Mouse (Mus musculus) urinary bladder, postnatal 36 days (tissue): ENCODE measurements around the gene Zfp791.
"Not testable (repeated sequence)": the region's sequence is repeated elsewhere in the genome, so short reads cannot be mapped to it uniquely, and the experiment has no call there.

Source experiments
- DNase-seq, 2 experiments: peaks; one replicate each; pipeline ENCODE4 v3.0.0; 2022; ENCODE audit warnings: low spot score in 2 of 2, mixed read lengths in 1 of 2

Gene Zfp791

DNA sequence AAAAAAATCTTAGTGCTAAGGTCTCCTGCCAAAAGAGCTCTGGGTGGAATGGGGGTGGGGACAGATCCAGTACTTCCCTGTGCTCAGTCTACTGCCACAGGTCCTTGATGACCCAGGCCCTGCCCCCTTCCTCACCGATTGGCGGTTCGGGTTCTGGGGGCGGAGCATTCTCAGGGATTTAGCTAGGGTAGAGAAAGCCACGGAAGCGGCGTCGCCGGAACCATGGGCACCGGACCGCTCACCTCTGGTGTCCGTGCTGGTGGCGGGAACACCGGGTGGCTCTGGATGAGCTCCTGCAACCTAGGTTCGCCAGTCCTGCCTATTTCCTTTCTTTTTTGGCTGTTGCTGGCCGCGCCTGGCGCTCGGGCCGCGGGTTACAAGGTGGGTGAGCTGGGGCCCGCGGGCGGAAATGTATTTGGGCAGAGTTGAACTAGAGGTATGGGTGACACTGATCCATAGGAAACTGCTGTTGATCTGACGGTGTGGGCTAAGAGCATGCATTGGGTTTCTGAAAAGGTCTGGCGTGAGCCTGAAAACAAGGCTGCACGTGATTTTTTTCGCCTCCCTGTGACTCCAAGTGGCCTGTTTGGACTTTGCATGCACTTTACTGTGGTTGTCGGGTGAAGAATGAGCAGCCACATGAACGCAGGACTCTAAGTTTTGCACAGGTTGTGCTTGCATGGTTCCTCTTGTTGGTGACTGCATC, 39.6 kb downstream of the Zfp791 start, which contains the start of gene Man2b1:
Man2b1 (plus strand) TSS at position 163 of the 706 bp plus-strand sequence.
- DNase-seq: peak; percentile 87 to 93

DNA sequence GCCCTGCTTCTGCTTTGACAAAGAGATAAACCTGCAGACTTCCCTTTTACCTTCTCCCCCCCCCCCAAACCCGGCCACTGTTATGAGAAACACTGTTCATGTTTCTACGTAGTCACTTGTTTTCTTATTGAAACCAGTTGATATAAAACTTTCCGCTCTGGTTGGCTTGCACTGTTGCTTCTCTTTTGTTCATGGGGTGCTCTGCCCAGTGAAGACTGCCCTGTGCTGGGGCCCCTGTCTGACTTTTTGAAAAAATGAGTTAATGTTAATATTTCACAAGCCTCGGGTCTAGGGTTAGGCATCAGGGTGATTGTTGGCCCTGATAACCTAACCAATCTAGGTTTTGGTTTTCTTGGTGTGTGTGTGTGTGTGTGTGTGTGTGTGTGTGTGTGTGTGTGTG, 40.7 kb downstream of the Zfp791 start:
- DNase-seq: not testable (repeated sequence)

DNA sequence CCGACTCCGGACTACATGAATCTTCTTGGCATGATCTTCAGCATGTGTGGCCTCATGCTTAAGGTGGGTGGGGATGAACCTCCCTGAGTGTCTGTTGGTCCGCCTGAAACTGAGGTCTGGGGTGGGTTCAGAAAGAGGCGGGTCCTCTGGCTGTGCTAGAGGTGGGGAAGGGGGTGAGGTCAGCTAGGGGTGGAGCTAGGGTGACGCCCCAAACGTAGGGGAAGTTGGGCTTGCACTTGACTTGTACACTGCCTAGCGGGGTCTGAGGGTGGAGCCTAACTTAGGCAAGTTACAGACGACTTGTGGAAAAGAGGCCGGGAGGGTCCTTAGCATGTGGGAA, 41.7 kb downstream of the Zfp791 start, which contains the start of gene Wdr83:
Wdr83 (minus strand) TSS at position 91 of the 340 bp plus-strand sequence.
- DNase-seq: peak in 1 of 2 experiments; percentile 36

DNA sequence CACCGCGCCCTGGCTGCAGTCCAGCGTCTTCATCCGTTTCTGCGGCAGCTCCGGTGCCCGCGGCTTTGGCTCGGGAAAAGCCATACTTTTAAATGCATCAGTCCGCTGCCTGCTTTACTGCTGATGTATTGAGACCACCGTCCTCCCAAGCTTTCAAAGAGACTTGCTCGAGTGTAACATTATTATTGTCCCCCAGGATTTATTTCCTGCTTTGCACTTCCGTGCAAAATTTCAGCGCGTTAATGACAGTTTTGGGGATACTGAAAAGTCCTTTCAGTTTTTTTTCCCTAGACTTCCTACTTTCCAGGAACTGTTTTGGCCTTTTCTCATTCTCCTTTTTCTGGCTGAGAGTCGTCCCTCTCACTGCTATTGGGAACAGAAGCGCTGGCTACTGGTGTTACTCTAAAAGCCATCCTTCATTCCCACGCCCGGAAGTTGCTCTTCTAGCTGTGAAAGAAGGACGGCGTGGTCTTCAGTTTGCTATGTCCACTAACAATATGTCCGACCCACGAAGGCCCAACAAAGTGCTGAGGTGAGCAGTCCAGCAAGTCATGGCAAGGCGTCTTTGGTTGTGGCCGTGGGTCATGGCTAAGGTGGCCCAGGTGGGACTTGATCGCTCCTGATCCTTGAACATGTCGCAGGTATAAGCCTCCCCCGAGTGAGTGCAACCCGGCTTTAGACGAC, 42.2 kb downstream of the Zfp791 start, which contains the start of gene Wdr83os:
Wdr83os (plus strand) TSS at position 209 of the 684 bp plus-strand sequence.
- DNase-seq: peak; percentile 41 to 43

DNA sequence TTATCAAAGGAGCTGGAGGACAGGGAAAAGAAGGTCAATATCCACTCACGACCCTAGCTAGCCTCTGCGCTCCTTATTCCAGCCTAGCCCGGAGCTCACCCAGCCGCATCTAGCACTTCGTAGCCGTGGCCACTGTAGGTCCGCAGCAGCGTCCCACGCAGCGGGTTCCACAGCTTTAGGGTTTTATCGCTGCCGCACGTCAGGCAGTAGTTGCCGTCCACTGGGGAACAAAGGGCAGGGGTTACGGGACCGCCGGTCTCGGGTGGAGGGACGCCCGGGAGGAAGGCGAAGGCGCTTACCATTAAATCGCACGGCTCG, 42.7 kb downstream of the Zfp791 start:
- DNase-seq: no peak

DNA sequence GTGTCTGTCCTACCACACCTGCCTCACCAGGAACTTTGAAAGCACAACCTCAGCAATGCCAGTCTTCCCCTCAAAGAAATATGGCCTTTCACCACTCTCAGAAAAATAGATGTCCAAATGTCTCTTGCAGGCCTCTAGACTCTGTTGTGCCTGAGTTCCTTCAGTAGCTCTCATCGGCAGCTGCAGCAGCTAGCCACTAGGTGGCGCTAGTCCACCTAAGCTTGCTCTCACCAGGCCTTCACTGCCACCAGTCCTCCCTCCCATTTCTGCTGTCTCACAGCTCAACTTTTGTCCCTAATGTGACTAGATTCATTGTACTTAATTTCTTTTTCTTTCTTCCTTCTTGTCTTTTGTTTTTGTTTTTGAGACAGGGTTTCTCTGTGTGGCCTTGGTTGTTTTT, 45.9 kb downstream of the Zfp791 start:
- DNase-seq: peak; percentile 70 to 77

DNA sequence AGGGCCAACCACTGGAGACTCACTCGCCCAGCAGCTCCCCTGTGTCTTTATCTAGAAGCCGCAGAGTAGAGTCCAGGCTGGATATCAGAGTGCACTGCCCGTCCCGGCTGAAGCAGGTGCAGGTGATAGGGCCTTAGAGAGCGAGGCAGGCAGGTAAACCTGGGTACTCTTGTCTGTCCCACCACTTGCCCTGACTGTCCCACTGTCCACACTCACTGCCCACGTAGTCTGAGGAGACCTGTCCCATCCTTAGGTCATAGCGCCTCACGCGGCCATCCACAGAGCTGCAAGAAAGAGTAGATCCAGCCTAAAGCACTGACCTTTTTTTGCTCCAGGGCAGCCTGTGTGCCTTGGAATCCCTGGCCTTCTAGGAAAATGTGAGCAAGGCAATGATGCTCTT, 46.9 kb downstream of the Zfp791 start:
- no peak for DNase-seq

DNA sequence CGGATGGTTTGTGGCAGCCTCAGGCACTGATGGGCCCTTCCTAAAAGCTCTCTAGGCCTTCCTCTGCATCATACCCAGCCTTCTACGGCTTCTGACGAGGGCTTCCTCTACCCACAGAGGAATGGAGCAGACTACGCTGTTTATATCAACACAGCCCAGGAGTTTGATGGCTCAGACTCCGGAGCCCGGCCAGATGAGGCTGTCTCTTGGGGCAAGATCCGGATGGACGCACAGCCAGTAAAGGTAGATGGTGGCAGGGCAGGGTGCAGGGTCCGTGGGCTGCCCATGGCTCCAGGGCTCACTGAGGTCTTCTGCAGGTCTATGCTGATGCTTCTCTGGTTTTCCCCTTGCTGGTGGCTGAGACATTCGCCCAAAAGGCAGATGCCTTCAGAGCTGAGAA, 48.3 kb downstream of the Zfp791 start:
- DNase-seq: no peak

DNA sequence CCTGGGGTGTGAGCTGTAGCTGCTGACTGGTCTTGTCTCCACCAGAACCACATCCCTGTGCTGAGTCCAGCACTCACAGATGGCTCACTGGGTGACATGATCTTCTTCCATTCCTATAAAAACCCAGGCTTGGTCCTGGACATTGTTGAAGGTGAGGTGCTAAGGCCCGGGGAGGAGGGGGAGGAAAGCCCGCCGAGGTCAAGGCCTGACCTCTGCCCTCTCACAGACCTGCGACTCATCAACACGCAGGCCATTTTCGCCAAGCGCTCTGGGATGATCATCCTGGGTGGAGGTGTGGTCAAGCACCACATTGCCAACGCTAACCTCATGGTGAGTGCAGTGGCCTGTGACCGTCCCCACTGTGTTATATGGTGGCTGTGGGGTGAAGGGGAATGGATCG, 48.7 kb downstream of the Zfp791 start:
- no peak for DNase-seq

DNA sequence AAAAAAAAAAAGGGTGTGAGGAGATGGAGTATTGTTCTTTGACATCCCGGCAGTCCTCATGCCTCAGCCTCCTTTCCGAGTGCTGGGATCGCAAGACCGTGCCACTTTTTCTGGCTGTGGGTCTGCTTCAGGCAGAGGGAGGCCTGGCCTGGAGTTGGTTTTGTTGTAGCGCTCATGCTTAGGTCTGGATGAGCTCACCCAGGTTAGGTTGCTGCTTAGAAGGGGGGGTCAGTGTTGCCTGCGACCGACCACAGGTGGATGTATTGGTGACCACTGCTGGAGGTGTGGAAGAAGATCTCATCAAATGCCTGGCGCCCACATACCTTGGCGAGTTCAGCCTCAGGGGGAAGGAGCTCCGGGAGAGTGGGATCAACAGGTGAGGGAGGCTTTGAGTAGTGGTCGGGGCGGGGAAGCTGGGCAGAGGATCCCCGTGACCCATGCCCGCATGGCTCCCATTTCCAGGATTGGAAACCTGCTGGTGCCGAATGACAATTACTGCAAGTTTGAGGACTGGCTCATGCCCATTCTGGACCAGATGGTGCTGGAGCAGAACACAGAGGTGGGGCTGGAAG, 49.8 kb downstream of the Zfp791 start:
- DNase-seq: no peak

DNA sequence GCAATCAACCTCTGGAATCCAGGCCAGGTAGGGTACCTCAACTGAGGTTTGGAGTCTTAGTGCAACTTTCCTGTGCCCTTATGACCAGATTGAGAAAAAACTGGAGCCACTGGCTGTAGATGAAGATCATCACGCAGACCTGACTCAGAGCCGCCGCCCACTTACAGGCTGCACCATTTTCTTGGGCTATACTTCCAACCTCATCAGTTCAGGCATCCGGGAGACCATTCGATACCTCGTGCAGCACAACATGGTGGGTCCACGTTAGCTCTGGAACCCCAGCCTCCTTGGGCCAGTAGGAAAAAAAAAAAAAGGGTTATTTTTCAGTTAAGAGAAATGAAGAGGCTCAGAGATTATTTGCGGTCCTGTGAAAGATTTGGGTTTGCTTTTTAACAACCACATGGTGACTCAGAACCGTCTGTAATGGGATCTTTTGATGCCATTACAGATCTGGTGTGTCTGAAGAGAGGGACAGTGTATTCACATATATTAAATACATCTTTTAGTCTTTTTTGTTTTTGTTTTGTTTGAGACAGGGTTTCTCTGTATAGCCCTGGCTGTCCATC, 50.4 kb downstream of the Zfp791 start:
- DNase-seq: no peak

DNA sequence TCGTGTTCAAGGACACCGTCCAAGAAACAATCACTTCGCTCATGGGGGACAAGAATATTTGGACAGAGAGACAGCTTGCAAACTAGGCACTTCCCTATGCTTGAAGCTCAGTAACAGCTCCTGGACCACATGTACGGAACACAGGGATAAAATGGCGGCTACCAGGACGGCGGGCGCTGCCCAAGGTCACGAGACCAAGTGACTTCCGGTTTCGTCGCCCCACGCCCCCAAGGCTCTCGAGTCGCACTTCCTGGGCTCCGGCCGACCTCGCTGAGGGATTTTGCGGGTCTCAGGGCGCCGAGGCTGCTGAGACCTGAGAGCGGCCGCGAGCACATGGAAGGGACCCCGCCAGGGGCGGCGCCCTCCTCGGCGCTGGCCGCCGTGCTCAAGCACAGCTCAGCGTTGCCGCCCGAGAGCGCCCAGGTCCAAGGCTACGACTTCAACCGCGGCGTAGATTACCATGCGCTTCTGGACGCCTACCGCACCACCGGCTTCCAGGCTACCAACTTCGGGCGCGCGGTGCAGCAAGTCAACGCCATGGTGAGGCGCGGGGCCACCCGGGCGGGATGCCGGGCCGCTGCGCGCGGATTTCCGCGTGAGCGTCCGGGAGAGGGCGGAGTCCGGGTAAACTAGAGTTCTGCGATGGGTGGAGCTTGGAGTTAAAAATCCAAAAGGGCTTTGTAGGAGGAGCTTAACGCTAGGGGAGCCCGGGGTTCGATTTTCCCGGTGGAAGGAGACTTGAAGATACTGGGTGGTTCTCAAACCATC, 51.2 kb downstream of the Zfp791 start, which contains the start of gene Dhps:
Dhps (plus strand) TSS at position 244 of the 768 bp plus-strand sequence.
- DNase-seq: peak; percentile 84 to 92

DNA sequence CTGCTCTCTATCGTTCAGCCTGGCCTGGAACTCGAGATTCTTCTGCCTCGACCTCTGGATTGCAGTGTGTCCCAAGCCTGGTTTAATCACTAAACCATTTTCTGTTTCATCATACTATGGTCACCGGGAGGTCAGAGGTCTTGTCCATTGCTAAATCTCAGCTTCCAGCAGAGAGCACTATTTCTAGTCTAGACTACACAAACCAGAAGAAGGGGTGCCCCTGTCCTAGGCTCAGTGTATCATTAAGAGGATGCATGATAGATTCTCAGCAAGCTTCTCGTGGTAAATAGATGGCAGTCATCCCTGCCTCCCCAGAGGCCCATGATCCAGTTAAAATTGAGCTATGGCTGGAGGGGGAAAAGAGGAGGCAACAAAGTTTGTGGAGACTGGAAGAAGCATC, 51.9 kb downstream of the Zfp791 start:
- no peak for DNase-seq

DNA sequence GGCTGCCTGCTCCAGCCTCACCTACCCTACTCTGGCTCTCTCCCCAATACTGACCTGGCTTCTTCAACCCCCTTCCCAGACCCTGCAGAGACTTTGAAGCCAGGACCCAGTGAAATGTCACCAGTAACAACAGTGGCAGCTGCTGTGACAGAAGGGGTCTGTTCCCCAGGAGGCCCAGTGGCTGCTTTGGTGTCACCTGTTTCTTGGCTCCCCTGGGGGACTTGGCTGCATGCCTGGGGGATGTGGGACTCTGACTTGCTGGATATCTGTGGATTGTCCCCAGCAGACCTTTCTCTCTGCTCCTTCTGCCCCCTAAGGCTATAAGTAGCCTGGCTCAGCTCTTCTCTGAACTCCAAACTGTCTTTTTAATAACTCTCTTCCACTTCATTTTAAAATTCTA, 54.9 kb downstream of the Zfp791 start, which contains the start of gene Gm5741:
Gm5741 (minus strand) TSS at position 1 of the 400 bp plus-strand sequence.
- no peak for DNase-seq

DNA sequence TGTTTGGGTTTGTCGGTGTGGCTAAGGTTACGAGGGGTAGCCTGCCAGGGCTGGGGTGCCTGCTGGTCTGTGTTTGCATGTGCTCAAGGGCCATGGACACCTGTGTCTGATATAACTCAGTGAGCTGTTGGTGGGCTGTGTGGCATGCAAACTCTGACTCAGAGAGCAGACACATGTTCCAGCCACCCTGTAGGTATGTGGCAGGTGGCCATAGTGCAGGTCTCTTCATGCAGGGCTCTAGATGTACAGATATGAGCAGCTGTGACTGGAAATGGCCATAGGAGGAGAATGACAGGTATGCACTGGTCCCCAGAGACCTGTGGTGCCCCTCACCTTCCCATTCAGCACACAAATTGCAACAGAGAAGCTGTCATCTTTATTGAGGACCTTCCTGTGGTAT, 55.7 kb downstream of the Zfp791 start:
- peak; percentile 63 to 64 for DNase-seq

DNA sequence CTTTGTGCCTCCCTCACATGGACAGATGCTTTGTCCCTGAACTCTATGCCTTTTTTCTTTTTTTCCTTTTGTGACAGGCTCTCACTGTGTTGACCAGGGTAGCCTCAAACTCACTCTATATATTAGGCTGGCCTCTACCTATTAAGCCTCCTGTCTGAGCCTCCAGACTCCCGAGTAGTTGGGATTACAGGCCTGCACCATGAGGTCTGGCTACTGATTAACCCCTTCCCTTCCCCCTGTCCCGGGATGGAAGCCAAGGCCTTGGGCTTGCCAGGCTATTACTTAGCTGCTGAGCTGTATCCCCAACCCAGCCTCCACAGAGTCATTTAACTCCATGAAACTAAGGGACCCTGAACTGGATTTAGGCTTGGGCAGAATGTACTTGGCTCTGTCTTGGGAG, 57.7 kb downstream of the Zfp791 start:
- no peak for DNase-seq

DNA sequence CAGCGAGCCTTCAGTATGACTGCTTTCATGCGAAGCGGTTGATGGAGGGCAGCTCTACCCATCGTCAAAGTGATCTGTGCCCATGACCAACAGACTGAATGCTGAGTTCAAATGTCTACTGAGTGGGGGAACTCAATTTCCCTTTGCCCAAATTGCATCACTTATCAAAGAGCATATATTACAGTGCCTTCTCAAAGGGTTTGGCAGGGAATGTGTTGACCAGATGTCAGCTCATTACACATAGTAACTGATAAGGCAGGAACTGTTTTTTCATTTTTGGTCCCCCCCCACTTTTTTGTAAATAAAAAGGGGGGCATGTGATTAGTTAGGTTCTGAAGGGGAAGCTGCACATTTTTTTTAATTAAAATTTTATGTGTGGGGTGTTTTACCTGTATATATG, 60.3 kb downstream of the Zfp791 start:
- DNase-seq: no peak

DNA sequence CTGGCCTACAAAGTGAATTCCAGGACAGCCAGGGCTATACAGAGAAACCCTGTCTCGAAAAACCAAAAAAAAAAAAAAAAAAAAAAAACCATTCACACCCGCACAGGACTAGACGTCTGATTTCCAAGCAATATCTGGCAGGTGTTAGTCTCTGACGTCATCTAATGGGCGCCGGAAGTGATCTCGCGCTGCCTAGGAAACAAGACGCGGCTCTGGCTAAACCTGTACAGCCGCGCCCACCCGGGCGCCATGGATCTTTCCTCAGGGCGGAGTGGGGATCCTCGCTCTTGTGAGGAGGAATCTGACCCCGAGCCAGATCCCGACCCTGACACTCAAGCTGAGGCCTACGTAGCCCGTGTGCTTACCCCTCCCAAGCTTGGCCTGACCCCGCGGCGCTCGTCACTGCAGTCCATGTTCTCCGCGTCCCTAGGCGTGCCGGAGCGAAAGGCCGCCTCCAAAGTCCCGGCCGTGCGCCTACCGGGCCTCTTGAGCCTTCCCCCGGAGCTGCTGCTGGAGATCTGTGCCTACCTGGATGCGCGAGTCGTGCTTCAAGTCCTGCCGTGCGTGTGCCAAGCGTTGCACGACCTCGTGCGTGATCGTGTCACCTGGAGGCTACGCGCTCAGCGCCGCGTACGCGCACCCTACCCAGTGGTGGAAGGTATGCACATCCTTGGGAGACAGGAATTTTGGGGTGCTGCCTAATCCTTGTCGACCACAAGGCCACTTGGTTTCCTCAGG, 62.8 kb downstream of the Zfp791 start, which contains the start of gene Fbxw9:
Fbxw9 (plus strand) TSS at position 177 of the 738 bp plus-strand sequence.
- DNase-seq: peak; percentile 86 to 89
